Mouse (Mus musculus): ENCODE results near the gene Gpr165.

Gene Gpr165

DNA sequence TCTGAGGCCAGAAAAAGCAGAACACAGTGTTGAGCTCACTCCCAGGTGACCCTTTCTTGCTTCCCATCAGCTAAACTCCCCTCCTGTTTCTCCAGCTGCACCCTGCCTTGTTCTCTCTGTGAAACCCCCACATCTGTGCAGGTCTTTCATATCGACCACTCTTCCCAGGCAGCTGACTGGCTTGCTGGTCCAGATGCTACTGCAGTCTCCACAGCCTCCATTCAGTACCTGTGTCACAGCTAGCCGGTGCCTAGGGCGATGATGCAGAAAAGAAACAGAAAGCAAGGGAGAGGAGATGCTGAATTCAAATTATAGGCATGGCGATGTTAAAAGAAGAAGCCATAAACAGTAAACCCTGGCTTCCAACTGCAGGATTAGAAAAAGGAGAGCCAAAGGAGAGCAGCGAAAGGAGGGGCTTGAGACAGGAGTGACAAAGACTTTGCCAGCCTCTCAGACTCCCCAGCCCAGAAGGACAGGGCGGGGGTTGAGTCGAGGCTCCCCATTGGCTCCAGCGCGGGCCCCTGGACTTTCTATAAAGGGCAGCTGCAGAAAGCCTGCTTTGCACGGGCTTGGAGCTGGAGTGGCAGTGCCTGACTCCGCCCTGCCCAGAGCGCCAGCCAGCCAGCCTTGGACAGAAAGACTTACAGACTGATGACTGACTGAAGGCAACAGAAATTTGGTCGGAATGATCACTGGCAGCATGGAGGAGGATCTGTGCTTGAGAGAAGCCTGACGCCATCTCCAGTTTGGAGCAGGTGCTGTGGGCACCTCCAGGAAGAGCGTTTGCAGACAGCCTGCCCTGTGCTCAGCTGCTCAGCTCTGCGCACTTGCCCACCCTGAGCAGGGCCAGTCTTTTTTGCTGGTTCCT is at the start of gene Gpr165:
Gene Gpr165, plus strand, starts transcription at position 535 of the 868 bp plus-strand sequence.
- peak; percentile 16 for DNase-seq (ENCODE audit: low read depth, low spot score)

GRCm38 (mm10) chrX:96674871-96675270 is 38.4 kb upstream of the Gpr165 start:
- no peak for DNase-seq (ENCODE audit: low read depth, low spot score)

Measured in embryo, embryonic 11.5 days (tissue).